Mouse (Mus musculus) adrenal gland, postnatal 14 days (tissue): ENCODE measurements around the gene Lingo1. TPM values are rescaled to one million over a fixed set of nuclear protein-coding genes. Genes with fewer than 3 reads are reported as not detected.

ENCODE experiments used
- DNase-seq: peaks from one replicate; pipeline ENCODE4 v3.0.0; 2021; ENCODE audit warnings: mixed read lengths
- total RNA-seq: library from RNA; stranded (reverse); gene quantifications from 2 replicates; pipeline ENCODE4 v1.2.3, GENCODE M21; 2021

Gene Lingo1
- total RNA-seq, 1 experiment from 2014 or later, result 1.4 TPM

- DNase-seq, result peak; percentile 76
Observed at GRCm38 (mm10) chr9:56727703-56728684, 68.3 kb downstream of the Lingo1 start.

- peak; percentile 77 for DNase-seq
Observed at GRCm38 (mm10) chr9:56725814-56726213, 70.5 kb downstream of the Lingo1 start.

- DNase-seq, result peak; percentile 26
Observed at GRCm38 (mm10) chr9:56722089-56722825, 74.0 kb downstream of the Lingo1 start.

GRCm38 (mm10) chr9:56718984-56719383 lies 77.3 kb downstream of the Lingo1 start:
- no peak for DNase-seq

- DNase-seq, result no peak
Observed at GRCm38 (mm10) chr9:56716565-56716964, 79.7 kb downstream of the Lingo1 start.

- no peak for DNase-seq
Observed at GRCm38 (mm10) chr9:56716066-56716465, 80.2 kb downstream of the Lingo1 start.

- no peak for DNase-seq
Observed at GRCm38 (mm10) chr9:56714391-56714790, 81.9 kb downstream of the Lingo1 start.

- DNase-seq, result no peak
Observed at GRCm38 (mm10) chr9:56712667-56713369, 83.5 kb downstream of the Lingo1 start.

- DNase-seq, result no peak
Observed at GRCm38 (mm10) chr9:56710958-56711357, 85.3 kb downstream of the Lingo1 start.

- DNase-seq, result peak; percentile 36
Observed at GRCm38 (mm10) chr9:56706482-56707085, 89.7 kb downstream of the Lingo1 start.

GRCm38 (mm10) chr9:56701394-56701793 lies 94.9 kb downstream of the Lingo1 start:
- peak; percentile 61 for DNase-seq

GRCm38 (mm10) chr9:56700866-56701265 lies 95.4 kb downstream of the Lingo1 start:
- DNase-seq, result no peak

GRCm38 (mm10) chr9:56698715-56699370 lies 97.4 kb downstream of the Lingo1 start:
- DNase-seq, result no peak

GRCm38 (mm10) chr9:56694079-56694478 lies 102.2 kb downstream of the Lingo1 start:
- DNase-seq, result no peak

GRCm38 (mm10) chr9:56691226-56691625 lies 105.0 kb downstream of the Lingo1 start:
- DNase-seq, result no peak

GRCm38 (mm10) chr9:56690679-56691078 lies 105.6 kb downstream of the Lingo1 start:
- DNase-seq, result no peak

- no peak for DNase-seq
Observed at GRCm38 (mm10) chr9:56687490-56687889, 108.8 kb downstream of the Lingo1 start.

- no peak for DNase-seq
Observed at GRCm38 (mm10) chr9:56687145-56687477, 109.2 kb downstream of the Lingo1 start.

- peak; percentile 34 for DNase-seq
Observed at GRCm38 (mm10) chr9:56686339-56687144, 109.7 kb downstream of the Lingo1 start.

- DNase-seq, result no peak
Observed at GRCm38 (mm10) chr9:56682826-56683225, 113.4 kb downstream of the Lingo1 start.

GRCm38 (mm10) chr9:56681950-56682349 lies 114.3 kb downstream of the Lingo1 start:
- DNase-seq, result no peak
